ENCODE assay signal across 8 mouse cellular contexts in the genomic region with DNA sequence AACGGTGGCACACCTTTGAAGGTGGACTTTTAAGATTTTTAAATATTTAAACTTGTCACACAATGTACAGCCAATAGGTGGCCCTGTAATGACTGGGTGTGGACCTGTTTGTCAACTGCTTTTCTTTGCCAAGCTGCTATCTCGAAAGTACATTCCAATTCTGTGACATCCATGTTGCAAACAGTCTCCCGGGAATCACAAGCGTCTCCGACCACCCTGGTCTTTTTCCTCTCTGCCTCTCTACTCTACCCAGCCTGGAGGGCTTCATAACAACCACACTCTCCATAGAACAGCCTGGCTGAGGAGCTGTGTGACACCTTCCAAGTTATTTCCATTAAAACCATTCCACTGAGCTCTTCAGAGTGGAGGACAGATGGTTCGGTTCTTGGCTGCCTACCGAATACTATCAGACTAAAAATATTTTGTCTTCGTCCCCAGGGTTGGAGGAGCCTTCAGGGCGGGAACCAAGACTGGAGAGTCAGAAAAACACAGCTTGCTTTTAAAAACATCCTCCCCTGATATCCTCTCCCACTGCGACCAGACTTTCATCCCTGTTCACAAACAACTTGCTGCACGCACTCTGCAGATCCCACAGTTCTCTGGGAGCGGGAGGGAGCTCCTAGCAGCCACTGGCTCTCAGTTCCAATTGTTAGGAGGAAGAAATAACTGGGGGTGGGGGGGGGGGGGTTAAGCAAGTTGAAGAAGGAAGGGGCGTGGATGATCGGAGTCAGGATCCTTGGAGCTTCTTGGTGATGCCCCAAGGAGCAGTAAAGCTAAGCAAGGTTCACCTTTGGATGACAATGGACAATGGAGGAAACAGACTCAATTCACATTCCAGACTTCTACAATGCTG.
DNase-seq lines count a peak whose midpoint lies in the region; ATAC-seq and TF ChIP-seq lines count a peak whose summit lies in the region.

No protein-coding gene starts in this region.

- H3K4me2 ChIP-seq in forebrain, embryonic 13.5 days, result no peak overlapping the region
- no peak overlapping the region for H3K4me2 ChIP-seq in forebrain, embryonic 12.5 days
- H3K4me2 ChIP-seq in heart, postnatal 0 days (ENCODE audit: low read depth, low read length), result peak overlapping the region; percentile 3; the same call in 1 of the 2 replicates

- no peak overlapping the region for H3K4me3 ChIP-seq in forebrain, embryonic 10.5 days
- no peak overlapping the region for H3K4me3 ChIP-seq in forebrain, embryonic 13.5 days
- no peak overlapping the region for H3K4me3 ChIP-seq in ES-E14 (ENCODE audit: insufficient read depth in 1 of 2, low read depth in 1 of 2, low read length in 2 of 2, poor library complexity in 1 of 2, severe bottlenecking in 1 of 2)
- no peak overlapping the region for H3K4me3 ChIP-seq in forebrain, embryonic 12.5 days (replicated peaks)
- no peak overlapping the region for H3K4me3 ChIP-seq in heart, postnatal 0 days (ENCODE audit: low read depth, low read length)

- no peaks in the 10 kb centered on the region for H3K27me3 ChIP-seq in forebrain, embryonic 10.5 days (ENCODE audit: poor library complexity, severe bottlenecking)
- no peaks in the 10 kb centered on the region for H3K27me3 ChIP-seq in forebrain, embryonic 13.5 days
- no peaks in the 10 kb centered on the region for H3K27me3 ChIP-seq in forebrain, embryonic 12.5 days
- no peaks in the 10 kb centered on the region for H3K27me3 ChIP-seq in heart, postnatal 0 days (ENCODE audit: control insufficient read depth, insufficient read depth, low read length)

- H3K4me1 ChIP-seq in forebrain, embryonic 10.5 days, result peaks cover 30% of the 10 kb centered on the region
- no peaks in the 10 kb centered on the region for H3K4me1 ChIP-seq in forebrain, embryonic 13.5 days
- peaks cover 5% of the 10 kb centered on the region in 2 experiments; a peak in 3 of 4 replicates for H3K4me1 ChIP-seq in ES-E14 (ENCODE audit: control insufficient read depth in 2 of 2, insufficient read depth in 2 of 2, low read length in 2 of 2, poor library complexity in 1 of 2)
- H3K4me1 ChIP-seq in forebrain, embryonic 12.5 days, result no peaks in the 10 kb centered on the region
- peaks cover 33% of the 10 kb centered on the region for H3K4me1 ChIP-seq in heart, postnatal 0 days (ENCODE audit: control insufficient read depth, insufficient read depth)

- 79% methylated on average over 14 of the region's 14 CpGs for WGBS in forebrain, embryonic 10.5 days
- 82% methylated on average over 14 of the region's 14 CpGs for WGBS in forebrain, embryonic 13.5 days
- WGBS in forebrain, embryonic 12.5 days, result 79% methylated on average over 14 of the region's 14 CpGs
- WGBS in heart, postnatal 0 days, result 20% methylated on average over 14 of the region's 14 CpGs

- 0 out of 2 replicates have a peak overlapping the region, but pooled peaks have one; percentile 13 for H3K27ac ChIP-seq in forebrain, embryonic 10.5 days
- no peak overlapping the region for H3K27ac ChIP-seq in forebrain, embryonic 13.5 days
- H3K27ac ChIP-seq in ES-E14 (ENCODE audit: insufficient read depth, low read depth, low read length, poor library complexity, severe bottlenecking), result no peak overlapping the region
- 0 out of 2 replicates have a peak overlapping the region, but pooled peaks have one; percentile 8 for H3K27ac ChIP-seq in forebrain, embryonic 12.5 days
- peak overlapping the region; percentile 83 for H3K27ac ChIP-seq in heart, postnatal 0 days (ENCODE audit: low read depth)

- H3K36me3 ChIP-seq in forebrain, embryonic 10.5 days (replicated peaks), result no peaks in the 10 kb centered on the region
- no peaks in the 10 kb centered on the region for H3K36me3 ChIP-seq in forebrain, embryonic 13.5 days (ENCODE audit: poor library complexity, severe bottlenecking)
- H3K36me3 ChIP-seq in ES-E14 (ENCODE audit: control insufficient read depth, insufficient read depth, low read length, poor library complexity, severe bottlenecking), result no peaks in the 10 kb centered on the region
- no peaks in the 10 kb centered on the region for H3K36me3 ChIP-seq in forebrain, embryonic 12.5 days (replicated peaks)
- peaks cover 5% of the 10 kb centered on the region; the same call in 1 of the 2 replicates for H3K36me3 ChIP-seq in heart, postnatal 0 days (replicated peaks; ENCODE audit: control insufficient read depth, insufficient read depth, low read length)

- in situ Hi-C loops in ES-E14 (cut with MboI; ENCODE audit: low sequenced_read_pairs in 2 of 2, unreplicated experiment in 2 of 2), result no loop called here

- TF ChIP-seq CTCF in heart, postnatal 0 days (IDR thresholded peaks at IDR 0.05; ENCODE audit: low read depth), result peak; percentile 41

- H3K9me3 ChIP-seq in forebrain, embryonic 10.5 days, result no peaks in the 10 kb centered on the region
- H3K9me3 ChIP-seq in forebrain, embryonic 13.5 days (replicated peaks), result no peaks in the 10 kb centered on the region
- H3K9me3 ChIP-seq in ES-E14 (ENCODE audit: control insufficient read depth, insufficient read depth, low read depth, low read length), result no peaks in the 10 kb centered on the region
- no peaks in the 10 kb centered on the region for H3K9me3 ChIP-seq in forebrain, embryonic 12.5 days
- no peaks in the 10 kb centered on the region for H3K9me3 ChIP-seq in heart, postnatal 0 days (replicated peaks; ENCODE audit: control insufficient read depth, low read length)

- peak; percentile 46; the same call in 1 of the 2 replicates for TF ChIP-seq EP300 in heart, postnatal 0 days (IDR thresholded peaks at IDR 0.05; ENCODE audit: low read depth)

- no peak for DNase-seq in forebrain, embryonic 10.5 days (ENCODE audit: extremely low spot score, low spot score)
- DNase-seq in ES-E14 (ENCODE audit: low read depth, low spot score), result peak; percentile 20
- DNase-seq in heart, postnatal 0 days (ENCODE audit: low spot score), result peak; percentile 88
- DNase-seq in left cerebral cortex, adult 9 months (ENCODE audit: low spot score in 2 of 2), result peak; percentile 56 to 79
- peak; percentile 19 for DNase-seq in right cerebral cortex, postnatal 4 days
- no peak for DNase-seq in adrenal gland, postnatal 25 days

- no peak for ATAC-seq in forebrain, embryonic 13.5 days
- no peak for ATAC-seq in forebrain, embryonic 12.5 days (ENCODE audit: low FRiP score)
- ATAC-seq in heart, postnatal 0 days (ENCODE audit: insufficient read depth, low read depth), result peak; percentile 78

- H3K9ac ChIP-seq in forebrain, embryonic 13.5 days, result no peak overlapping the region
- no peak overlapping the region for H3K9ac ChIP-seq in ES-E14 (ENCODE audit: insufficient read depth, low read depth, low read length, poor library complexity, severe bottlenecking)
- no peak overlapping the region for H3K9ac ChIP-seq in forebrain, embryonic 12.5 days
- H3K9ac ChIP-seq in heart, postnatal 0 days (replicated peaks; ENCODE audit: low read depth, low read length), result no peak overlapping the region

TF ChIP-seq in ES-E14, 5 proteins besides CTCF, POLR2A, EP300 and RAD21:
- TF ChIP-seq ZC3H11A (IDR thresholded peaks at IDR 0.05; ENCODE audit: borderline replicate concordance, low read depth, low read length) (no peak), MAFK (IDR thresholded peaks at IDR 0.05; ENCODE audit: insufficient read depth, low read depth, low read length) (no peak), CHD2 (IDR thresholded peaks at IDR 0.05; ENCODE audit: low read depth, low read length) (no peak), ZNF384 (IDR thresholded peaks at IDR 0.05; ENCODE audit: low read depth, low read length) (no peak), HCFC1 (IDR thresholded peaks at IDR 0.05; ENCODE audit: borderline replicate concordance, insufficient read depth, low read length) (no peak)

Comparison
In these comparisons a context has a peak if more than half of its experiments do, and no peak if none do; other contexts are left out.
1. H3K27ac ChIP-seq: peak in forebrain, embryonic 10.5 days (single experiment), forebrain, embryonic 12.5 days (single experiment) and heart, postnatal 0 days (single experiment); none in forebrain, embryonic 13.5 days (single experiment) and ES-E14 (single experiment).
2. DNase-seq: peak in ES-E14 (single experiment), heart, postnatal 0 days (single experiment), left cerebral cortex, adult 9 months (2 of 2) and right cerebral cortex, postnatal 4 days (single experiment); none in forebrain, embryonic 10.5 days (single experiment) and adrenal gland, postnatal 25 days (single experiment).